Mouse (Mus musculus): ENCODE results near the gene Zfp106.

DNA sequence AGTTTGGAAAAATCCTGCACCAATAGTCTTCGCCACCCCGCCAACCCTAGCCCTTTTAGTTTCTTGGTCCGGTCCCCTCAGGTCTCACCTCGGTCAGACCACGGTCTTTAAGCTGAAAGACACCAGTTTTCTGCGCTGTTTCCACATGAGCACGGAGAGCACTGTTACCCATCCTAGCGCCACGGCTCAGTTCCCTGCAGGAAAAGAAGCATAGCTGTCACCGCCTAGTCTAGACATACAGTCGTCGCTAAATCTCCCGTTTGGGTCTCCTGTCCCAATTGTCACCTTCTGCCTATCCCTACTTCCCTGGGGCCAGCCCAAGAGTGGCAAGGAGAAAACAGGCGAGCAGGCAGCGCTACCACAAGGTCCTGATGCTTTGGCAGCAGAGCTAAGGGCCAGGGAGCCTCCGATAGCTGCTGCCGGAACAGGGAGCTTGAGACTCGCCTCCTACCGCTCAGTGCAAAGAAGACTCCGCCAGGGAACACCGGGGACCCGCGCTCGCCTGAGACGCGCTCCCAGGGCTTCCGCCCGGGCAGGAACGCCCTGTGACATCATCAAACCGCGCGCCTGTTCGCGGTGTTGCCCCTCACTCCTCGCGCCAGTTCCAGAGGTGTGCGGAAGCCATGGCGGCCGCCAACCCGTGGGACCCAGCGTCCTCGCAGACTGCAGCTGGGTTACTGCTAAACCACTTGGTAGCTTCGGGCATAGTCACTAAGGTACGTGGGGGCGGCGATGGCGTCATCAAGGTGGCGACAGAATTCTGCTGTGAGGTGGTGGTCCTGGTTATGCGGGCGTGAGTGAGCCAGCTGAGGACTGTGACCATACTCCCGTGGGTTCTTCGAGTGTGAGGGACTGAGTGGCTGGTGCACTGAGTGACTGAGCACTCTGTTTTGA lies 45.4 kb upstream of the Zfp106 start, which contains the start of the genes Haus2 and Lrrc57:
- TF ChIP-seq EP300 (IDR thresholded peaks at IDR 0.05; ENCODE audit: insufficient read depth, low read depth, low read length) (no peak), POLR2A (IDR thresholded peaks at IDR 0.05; ENCODE audit: insufficient read depth, low read length) (peak; percentile 77), CTCF (IDR thresholded peaks at IDR 0.05; ENCODE audit: low read depth, low read length) (no peak)
